Mouse (Mus musculus): ENCODE results near the gene Nup210l.
A peak's percentile ranks its signal among the peaks of the same experiment; 100 is the strongest.

The Nup210l gene

DNA sequence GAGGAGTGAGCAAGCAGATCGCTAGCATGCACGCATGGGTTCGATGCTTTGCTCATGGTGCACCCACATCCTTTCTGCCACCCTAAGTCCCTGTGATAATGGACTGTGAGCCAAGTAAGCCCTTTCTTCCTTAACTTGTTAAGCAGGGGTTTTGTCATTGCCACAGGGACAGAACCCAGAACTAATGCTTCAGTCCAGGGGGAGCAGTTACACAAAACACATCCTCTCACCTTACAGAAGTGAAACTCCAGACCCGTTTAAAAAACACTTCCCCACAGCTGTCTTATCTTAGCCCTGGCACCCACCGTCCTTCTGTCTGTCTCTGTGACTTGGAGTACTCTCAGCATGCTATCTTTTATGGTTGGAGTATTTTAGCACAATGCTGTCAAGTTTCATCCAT is 52.1 kb downstream of the Nup210l start:
- DNase-seq (ENCODE audit: low read depth, low spot score): no peak

DNA sequence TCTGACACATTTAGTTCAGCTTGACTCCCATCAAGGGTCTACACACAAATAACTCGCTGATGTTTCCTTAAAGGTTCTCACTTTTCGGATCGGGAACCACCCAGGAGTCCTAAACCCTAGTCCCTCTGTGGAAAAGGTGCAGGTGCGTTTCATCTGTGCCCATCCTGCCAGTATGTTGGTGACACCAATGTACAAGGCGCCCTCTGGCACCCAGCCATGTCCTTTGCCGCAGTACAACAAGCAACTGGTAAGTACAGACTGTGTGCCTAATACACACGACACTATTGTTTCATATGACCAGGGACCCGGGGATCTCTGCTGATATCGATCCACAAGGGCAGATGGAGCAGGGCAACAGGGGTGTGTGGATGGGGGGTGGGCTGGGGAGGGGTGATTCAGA is 55.8 kb downstream of the Nup210l start:
- no peak for DNase-seq (ENCODE audit: low read depth, low spot score)

DNA sequence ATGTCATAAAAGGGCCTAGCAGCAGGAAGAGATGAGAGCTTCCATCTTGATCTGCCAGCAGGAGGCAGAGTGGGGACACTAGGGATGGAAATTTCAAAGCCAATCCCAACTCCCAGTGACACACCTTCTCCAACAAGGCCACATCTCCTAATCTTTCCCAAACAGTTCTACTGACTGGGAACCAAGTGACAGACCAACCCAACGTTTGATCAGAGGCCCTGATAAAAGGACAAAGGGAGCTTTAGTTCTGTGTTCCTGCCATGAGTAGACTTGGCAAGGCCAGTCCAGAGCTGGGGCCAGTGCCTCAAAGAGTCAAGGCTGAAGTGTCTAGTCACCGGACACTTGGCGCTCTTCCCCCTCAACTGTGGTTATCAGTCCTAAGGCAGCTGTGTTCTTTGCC is 57.6 kb downstream of the Nup210l start:
- no peak for DNase-seq (ENCODE audit: low read depth, low spot score)

DNA sequence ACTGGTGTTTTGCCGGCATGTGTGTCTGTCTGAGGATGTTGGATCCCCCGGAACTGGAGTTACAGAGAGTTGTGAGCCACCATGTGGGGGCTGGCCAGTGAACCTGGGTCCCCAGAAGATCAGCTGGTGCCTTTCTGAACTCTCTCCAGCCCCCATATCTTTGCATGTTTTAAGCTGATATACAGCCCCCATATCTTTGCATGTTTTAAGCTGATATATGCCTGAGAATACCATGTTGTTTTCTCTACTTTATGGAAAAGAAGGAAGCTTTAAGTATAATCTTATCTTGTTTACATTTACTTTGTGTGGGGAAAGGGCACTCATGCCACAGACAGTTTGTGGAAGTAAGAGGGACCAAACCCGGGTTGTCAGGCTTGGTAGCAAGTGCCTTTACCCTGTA is 75.6 kb downstream of the Nup210l start:
- no peak for DNase-seq (ENCODE audit: low read depth, low spot score)

DNA sequence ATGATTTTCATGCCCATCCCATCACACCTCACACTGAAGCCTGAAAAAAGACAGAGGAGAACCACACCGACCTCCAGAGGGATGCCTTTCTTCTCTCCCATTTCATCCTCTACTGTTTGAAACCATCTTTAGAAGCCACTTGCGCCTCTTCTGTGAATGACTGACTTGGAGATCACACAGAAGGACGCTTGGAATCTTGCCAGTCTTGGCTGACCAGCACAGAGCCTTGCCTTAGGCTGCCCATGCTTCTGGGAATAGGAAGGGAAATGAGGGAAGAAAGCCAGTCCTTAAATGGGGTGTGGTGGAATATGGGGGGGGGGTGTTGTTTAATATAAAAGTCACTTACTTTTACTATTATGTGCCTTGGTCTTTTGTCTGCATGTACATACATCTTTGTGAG is 79.6 kb downstream of the Nup210l start:
- no peak for DNase-seq (ENCODE audit: low read depth, low spot score)

DNA sequence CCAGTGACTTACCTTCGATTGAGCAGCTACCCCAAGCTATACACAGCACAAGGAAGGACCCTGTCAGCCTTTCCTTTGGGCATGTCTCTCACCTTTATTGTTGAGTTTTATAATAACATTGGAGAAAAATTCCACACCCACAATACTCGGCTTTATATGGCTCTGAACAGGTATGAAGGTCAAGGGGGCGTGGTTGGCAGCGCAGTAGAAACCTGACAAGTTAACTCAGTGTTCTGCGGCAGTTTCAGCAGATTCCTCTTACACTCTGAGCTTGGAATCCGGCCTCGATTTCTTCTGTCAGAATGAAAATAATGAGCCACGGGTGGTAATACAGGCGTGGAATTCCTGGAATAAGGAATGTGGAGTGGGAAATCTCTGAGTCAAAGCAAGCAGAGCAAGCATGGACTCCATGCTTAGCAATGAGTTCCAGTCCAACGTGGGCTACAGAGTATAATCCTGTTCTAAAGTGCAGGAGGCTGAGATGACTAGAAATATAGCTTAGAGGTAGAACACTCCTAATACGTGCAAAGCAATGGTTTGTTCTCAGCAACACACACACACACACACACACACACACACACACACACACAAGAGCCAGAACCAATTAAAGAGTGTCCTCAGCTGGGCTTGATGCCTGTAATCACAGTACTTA is 87.1 kb downstream of the Nup210l start:
- DNase-seq (ENCODE audit: low read depth, low spot score): no peak

DNA sequence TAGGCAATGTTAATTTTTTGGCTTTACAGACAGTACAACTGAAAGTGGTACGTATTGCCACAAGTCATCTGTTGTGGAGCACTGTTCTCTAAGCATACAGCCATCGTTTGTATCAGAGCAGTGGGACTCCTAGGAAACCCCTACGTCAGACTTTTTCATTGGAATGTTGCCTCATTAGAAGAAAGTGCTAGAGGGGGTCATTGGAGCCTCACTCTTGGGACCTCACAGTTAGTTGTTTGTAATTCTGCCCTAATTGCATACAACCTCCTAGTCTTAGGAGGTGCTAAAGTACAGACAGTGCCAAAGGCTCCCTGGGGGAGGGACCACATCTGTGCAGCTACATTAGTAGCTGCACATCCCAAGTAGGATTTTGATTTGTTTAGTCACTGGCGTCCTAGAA is 90.8 kb downstream of the Nup210l start:
- DNase-seq (ENCODE audit: low read depth, low spot score): no peak

DNA sequence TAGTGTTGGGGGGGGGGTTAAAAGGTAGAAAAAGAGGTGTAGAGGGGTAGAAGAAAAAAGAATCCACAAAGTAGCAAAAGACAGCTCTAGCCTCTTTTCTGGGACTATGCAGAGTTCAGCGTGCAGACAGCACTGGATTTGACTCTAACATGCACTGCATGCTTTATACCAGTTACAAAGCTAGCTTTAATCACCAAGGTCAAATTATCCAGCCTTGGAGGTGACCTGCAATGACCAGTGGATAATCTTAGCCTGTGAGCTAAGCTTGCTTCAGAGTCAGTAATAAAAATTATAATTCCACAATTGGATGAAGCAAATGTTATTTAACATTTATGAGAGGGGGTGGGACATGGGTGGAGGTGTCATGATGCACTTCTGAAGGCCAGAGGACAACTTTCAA is 91.7 kb downstream of the Nup210l start:
- DNase-seq (ENCODE audit: low read depth, low spot score): no peak

DNA sequence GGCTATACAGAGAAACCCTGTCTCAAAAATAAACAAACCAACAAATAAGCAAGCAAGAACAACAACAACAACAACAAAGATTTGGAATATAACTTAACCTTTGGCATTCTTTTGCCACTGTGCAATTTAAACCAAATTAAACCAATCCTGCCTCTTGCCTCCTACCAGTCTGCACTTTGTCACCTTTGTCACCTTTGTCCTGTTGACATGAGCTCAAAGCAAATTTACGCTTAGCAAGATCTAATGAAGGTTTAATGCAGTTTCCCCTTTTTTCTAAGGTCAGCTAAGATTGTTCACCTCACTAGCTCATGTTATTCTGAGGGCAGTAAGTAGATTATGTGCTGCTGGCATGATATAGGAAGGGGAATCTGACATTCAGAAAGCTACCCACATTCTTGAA is 93.6 kb downstream of the Nup210l start:
- no peak for DNase-seq (ENCODE audit: low read depth, low spot score)

DNA sequence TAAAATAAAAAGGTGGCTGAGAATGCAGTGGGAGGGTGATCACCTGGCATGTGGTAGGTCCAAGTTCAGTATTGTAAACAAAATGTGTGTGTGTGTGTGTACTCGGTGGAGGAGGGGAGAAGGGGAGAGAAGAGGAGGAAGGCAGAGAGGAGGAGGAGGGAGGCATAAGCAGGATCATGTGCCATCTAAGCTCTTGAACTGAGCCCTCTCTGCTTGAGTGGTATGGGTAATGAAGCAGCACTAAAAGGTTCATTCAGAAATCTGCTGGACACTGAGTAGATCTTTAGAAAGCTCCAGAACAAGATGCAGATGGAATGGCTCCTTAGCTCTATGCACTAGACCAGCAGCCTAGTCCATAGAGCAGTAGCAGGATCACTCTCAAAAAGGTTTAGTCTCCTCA is 99.0 kb downstream of the Nup210l start:
- DNase-seq (ENCODE audit: low read depth, low spot score): no peak

DNA sequence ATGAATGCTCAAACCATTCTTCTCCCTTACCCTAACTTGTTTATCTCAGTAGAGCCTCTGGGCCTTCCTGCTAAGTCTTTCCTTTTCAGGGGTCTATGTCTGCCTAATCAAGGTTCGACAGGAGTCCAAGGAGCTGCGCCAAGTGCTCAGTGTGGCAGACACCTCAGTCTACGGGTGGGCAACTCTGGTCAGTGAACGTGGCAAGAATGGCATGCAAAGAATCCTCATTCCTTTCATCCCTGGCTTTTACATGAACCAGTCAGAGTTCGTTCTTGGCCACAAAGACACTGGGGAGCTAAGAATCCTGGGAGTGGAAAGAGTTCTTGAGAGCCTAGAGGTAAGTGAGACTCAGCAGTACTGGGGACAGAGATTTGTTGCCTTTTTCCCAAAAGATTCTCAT is 99.7 kb downstream of the Nup210l start:
- DNase-seq (ENCODE audit: low read depth, low spot score): no peak

DNA sequence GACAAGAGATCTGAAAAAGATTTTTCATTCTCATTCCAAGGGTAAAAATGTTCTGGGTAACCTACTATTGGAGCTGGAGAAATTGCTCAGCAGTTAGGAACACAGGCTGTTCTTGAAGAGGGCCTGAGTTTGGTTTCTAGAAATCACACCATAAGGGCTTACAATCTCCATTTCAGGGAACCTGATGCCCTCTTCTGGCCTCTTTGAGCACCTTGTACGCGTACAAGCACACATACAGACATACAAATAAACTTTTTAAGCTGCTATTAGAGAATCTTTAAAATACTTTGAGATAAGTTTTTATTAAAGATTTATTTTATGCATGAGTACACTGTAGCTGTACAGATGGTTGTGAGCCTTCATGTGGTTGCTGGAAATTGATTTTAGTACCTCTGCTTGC is 100.7 kb downstream of the Nup210l start:
- no peak for DNase-seq (ENCODE audit: low read depth, low spot score)

DNA sequence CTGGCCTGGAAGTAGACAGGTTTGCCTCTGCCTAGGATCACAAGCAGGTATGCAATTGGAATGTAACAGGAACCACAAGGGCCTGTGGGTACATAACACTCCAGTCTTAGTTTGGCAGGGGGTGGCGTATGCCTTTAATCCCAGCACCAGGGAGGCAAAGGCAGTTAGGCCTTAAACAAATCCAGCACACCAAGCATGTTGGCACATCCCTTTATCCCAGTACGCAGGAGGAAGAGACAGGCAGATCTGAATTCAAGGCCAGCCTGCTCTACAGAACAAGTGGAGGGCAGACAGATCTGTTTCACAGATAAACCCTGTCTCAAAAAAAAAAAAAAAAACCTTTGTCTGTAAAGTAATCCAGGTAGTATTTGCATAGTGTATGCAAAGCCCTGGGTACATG is 104.7 kb downstream of the Nup210l start:
- DNase-seq (ENCODE audit: low read depth, low spot score): no peak

DNA sequence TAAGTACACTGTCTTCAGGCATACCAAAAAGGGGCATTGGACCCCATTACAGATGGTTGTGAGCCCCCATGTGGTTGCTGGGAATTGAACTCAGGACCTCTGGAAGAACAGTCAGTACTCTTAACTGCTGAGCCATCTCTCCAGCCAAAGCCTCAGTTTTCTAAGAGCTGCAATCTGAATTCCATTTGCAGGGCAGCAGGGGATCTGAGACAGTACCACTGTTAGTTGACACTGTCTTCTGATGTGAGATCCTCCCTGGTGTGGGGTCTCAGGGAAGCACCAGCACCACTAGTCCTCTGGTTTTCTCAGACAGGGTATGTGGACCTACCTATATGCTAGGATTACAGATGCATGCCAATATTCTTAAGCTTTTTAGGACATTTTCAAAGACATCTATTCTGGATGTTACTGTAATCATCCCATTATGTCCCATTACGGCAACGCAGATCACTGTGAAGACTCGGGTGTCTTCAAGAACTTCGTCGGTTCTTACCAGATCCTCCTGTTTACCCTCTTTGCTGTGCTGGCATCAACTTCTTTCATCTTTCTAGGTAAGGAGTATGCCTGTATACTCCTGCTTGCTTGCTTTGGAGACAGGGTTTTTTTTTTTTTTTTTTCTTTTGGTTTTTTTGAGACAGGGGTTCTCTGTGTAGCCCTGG is 106.1 kb downstream of the Nup210l start:
- no peak for DNase-seq (ENCODE audit: low read depth, low spot score)

DNA sequence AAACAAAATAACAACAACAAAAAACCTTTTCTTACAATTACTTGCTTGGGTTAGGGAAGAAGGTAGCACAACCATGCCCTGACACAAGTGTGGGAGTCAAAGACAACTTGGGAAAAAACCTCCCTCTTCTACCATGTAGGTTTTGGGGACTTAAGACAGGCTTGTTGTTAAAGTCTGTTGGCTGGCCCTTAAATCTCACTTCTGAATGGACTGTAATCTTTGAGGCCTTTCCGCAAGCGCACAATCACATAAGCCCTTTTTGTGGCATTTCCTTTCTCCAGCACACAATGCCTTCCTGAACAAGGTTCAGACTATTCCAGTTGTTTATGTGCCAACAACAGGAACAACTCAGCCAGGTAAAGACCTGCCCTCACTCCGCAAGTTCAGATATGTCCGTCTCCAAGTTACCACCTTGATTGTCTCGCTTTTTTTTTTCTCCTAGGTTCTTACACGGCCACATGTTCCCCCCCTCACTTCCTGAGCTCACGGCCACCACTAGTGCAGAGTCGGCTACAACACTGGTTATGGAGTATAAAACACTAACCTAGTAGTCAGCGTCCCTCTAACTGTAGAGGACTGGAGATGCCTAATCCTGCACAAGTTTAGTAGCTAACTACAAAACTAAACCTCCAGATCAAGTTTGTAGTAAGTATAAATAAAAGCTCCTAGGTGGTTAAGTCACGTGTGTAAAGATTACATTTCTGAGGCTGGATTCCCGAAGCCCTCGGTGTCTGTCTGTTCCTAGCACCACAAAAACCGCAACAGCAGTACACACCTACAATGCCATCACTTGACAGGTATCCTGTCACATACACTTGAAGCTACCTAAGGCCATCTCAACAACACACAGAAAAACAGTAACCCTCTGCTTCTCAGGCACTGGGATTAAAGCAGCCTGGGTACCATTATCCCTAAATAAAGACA is 107.8 kb downstream of the Nup210l start:
- DNase-seq (ENCODE audit: low read depth, low spot score): no peak

DNA sequence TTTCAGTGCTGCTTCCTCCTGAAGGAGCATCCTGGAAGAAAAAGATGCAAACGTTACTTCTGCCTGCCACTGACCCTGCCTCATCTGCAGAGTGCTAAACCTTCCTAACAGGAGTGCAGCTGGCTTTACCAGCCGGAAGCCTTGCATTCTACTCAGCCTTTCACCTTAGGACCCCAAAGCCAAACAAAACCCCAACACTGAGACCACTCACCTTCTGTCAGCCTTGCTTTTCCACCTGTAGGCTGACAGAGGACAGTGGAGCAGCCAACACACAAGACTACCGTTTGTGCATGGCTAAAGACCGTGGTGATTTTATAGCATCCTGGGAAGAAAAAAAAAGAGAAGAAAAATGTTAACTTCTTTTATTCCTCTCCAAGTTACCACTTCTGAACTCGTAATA is 108.8 kb downstream of the Nup210l start:
- DNase-seq (ENCODE audit: low read depth, low spot score): no peak

DNA sequence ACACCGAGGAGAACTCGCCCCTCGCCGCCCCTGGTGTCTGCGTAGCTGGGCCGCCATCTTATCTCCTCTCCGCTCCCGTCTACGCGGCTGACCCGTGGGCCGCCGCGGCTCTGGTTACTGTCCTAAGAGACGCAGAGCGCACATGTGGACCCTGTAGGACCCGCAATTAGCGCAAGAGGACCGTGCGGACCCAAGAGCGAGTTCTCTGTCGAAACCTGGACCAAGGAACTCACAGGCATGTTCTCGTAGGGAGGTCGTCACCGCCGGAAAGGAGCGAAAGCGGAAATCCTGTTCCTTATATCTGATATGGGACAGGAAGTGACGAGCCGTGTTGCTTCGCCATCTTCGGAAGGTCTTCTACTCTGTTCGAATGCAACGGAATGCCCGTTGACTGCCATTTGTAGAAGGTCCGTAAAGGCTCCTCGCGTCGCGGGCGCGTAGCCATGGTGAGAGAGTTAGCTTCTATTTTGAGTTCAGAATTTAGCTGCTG is 109.5 kb downstream of the Nup210l start, which contains the start of the genes Rps27 and Rab13:
Gene Rps27 (minus strand): TSS at position 275 of the 490 bp plus-strand sequence.
Gene Rab13 (plus strand): TSS at position 319 of the 490 bp plus-strand sequence.
- peak; percentile 84 for DNase-seq (ENCODE audit: low read depth, low spot score)

DNA sequence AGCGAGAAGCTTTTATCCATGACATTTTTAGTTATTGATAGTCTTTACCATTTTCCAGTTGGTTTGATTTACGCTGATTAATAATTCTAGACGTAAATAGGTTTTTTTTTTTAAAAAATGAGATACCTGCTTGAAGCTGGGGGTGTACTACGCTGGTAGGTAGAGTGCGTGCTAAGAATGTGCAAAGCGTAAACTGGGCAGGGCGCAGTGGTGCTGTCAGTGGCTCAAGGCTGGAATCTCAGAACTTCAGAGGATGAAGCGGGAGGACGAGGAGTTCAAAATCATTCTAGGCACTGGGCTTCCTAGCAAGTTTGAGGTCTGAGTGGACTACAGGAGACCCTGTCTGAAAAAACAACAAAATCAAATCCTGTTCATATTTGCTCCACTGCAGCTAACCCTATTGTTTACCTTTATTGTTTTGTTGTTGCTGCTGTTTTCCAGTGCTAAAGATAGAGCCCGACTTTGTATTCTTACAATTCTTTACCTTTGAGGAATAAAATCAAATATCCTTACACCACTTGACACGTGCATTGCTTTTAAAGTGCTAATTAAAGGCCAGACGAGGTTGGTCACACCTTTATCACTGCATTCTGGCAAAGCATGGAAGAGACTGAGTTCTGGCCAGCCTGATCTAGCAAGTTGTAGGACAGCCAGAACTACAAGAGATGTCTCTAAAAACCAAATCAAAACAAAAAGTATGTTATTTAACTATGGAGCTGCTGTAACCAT is 110.2 kb downstream of the Nup210l start:
- no peak for DNase-seq (ENCODE audit: low read depth, low spot score)

DNA sequence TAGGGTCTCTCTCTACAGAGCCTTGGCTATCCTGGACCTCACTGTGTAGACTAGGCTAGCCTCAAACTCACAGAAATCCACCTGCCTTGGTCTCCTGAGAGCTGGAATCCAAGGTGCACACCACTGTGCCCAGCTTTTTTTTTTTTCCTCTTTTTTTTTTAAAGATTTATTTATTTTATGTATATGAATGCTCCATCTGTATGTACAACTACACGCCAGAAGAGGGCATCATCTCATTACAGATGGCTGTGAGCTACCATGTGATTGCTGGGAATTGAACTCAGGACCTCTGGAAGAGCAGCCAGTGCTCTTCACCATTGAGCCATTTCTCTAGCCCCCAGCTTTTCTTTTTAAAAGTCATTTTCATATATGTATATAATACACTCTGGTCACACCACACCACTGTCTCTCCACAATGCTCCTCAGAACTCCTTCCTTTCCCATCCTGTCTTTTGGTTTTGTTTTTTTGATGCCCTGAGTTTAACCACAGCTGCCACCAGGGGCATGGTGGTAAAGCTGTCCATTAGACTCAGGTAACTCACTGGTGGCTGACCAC is 112.0 kb downstream of the Nup210l start:
- DNase-seq (ENCODE audit: low read depth, low spot score): no peak

DNA sequence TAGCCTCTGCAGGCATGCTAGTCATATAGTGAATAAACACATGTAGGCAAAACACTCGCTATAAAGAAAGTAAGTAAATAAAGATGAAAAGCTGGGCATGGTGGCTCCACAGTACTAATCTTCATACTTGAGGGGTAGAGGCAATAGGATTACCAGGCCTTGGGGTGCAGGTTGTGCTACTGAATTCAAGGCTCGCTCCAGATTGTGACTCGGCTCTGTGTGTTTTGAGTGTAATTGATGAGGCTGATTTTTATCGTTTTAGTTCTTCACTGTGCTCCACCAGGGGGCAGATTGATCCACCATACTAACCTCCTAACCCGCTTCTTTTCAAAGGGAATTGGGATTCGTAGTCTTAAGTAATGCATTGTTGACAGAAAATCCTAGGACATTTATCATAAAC is 116.2 kb downstream of the Nup210l start:
- DNase-seq (ENCODE audit: low read depth, low spot score): peak; percentile 42

DNA sequence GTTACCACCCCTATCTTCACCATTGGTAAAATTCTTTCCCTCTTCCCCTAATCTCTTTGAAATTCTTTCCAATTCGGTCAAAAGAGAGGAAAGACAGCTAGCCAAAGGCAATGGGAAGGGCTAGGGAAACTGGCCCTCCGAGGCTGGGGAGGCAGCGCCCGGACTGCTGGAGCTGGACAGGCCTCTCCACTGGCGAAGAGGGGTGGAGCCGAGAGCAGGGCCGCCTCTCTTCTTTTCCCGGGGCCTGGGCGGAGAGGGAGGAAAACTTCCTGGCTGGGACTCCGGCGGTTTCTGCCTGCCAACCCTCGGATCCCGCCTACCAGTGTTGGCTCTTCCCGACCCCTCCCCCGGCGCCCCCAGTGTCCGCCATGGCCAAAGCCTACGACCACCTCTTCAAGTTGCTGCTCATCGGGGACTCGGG is 116.6 kb downstream of the Nup210l start:
- DNase-seq (ENCODE audit: low read depth, low spot score): peak; percentile 32

Data from embryo, embryonic 11.5 days (tissue).